In genomic region chr17:27405376-27406024, GRCm38 (mm10) we compare ENCODE assay signal across 18 mouse cellular contexts.
A peak's percentile ranks its signal among the peaks of the same experiment; 100 is the strongest.
DNase-seq lines count a peak whose midpoint lies in the region; ATAC-seq and TF ChIP-seq lines count a peak whose summit lies in the region.
"Had no signal": no experiment of that assay in that cellular context is flagged by ENCODE, and none has a peak within 500 bp of the region (broad histone marks: within the 10 kb centered on the region; RNA-seq: fewer than 3 reads in every experiment).

No protein-coding gene starts in this region.

- H3K4me1 ChIP-seq in kidney, adult 2 months (ENCODE audit: control insufficient read depth, insufficient read depth, low read length): no peaks in the 10 kb centered on the region
- no peaks in the 10 kb centered on the region for H3K4me1 ChIP-seq in lung, adult 2 months (ENCODE audit: control insufficient read depth, insufficient read depth, low read length)

- peak; percentile 46 for ATAC-seq in activated CD4-positive, CD25-positive, alpha-beta regulatory T cell, adult 4 months
- ATAC-seq: forebrain, embryonic 16.5 days; lung, postnatal 0 days had no signal

- no peaks in the 10 kb centered on the region for H3K27me3 ChIP-seq in splenic B cell, adult 2 months (ENCODE audit: control insufficient read depth, insufficient read depth, low read length, poor library complexity, severe bottlenecking)
- no peaks in the 10 kb centered on the region for H3K27me3 ChIP-seq in kidney, adult 2 months (replicated peaks; ENCODE audit: control insufficient read depth, insufficient read depth, low read length)
- H3K27me3 ChIP-seq: embryonic facial prominence, embryonic 15.5 days; kidney, embryonic 15.5 days; liver, embryonic 15.5 days had no signal

- no peak for TF ChIP-seq CTCF in kidney, adult 2 months (conservative IDR thresholded peaks at IDR 0.05; ENCODE audit: insufficient read depth, insufficient read length, low read depth, low read length)
- TF ChIP-seq CTCF in lung, adult 2 months (IDR thresholded peaks at IDR 0.05; ENCODE audit: insufficient read depth, low read length): no peak

- no peak overlapping the region for H3K27ac ChIP-seq in kidney, adult 2 months (ENCODE audit: insufficient read depth, low read depth, low read length)
- H3K27ac ChIP-seq: embryonic facial prominence, embryonic 15.5 days; kidney, embryonic 15.5 days; liver, embryonic 15.5 days had no signal

- 86% methylated on average over 19 of the region's 19 CpGs for WGBS in kidney, adult 2 months
- WGBS in lung, adult 2 months: 77% methylated on average over 19 of the region's 19 CpGs

- DNase-seq in spleen, adult 12 weeks (ENCODE audit: low spot score): peak; percentile 53
- no peak for DNase-seq in spleen, postnatal 14 days (ENCODE audit: low spot score in 2 of 2)
- DNase-seq in induced T-regulatory cell, adult 2 months (ENCODE audit: low read depth): peak; percentile 35
- DNase-seq in splenic B cell, adult 2 months (ENCODE audit: low read depth, low spot score): peak; percentile 59
- DNase-seq in kidney, postnatal 10 days: no peak
- DNase-seq in kidney, adult 2 months: no peak
- no peak for DNase-seq in lung, adult 2 months
- DNase-seq: embryo, embryonic 11 days; gastrocnemius, postnatal 25 days; midbrain, embryonic 14.5 days; retina, postnatal 1 day had no signal

- no peak for TF ChIP-seq POLR2A in kidney, adult 2 months (IDR thresholded peaks at IDR 0.05; ENCODE audit: low read depth, low read length)
- no peak for TF ChIP-seq POLR2A in lung, adult 2 months (IDR thresholded peaks at IDR 0.05; ENCODE audit: borderline replicate concordance, extremely low read depth, low read depth, low read length)

- no peaks in the 10 kb centered on the region for H3K36me3 ChIP-seq in splenic B cell, adult 2 months (ENCODE audit: control insufficient read depth, insufficient read depth, low read length, poor library complexity, severe bottlenecking)
- no peaks in the 10 kb centered on the region for H3K36me3 ChIP-seq in kidney, adult 2 months (ENCODE audit: control insufficient read depth, insufficient read depth, low read length)
- H3K36me3 ChIP-seq: embryonic facial prominence, embryonic 15.5 days; G1E; kidney, embryonic 15.5 days; liver, embryonic 15.5 days had no signal

- no peak overlapping the region for H3K4me3 ChIP-seq in kidney, adult 2 months (ENCODE audit: insufficient read depth, low read depth, low read length)
- H3K4me3 ChIP-seq in lung, adult 2 months (replicated peaks; ENCODE audit: extremely low read depth, low read depth, low read length): no peak overlapping the region
- H3K4me3 ChIP-seq: embryonic facial prominence, embryonic 15.5 days; kidney, embryonic 15.5 days; liver, embryonic 15.5 days had no signal

Comparison
In these comparisons a context has a peak if more than half of its experiments do, and no peak if none do; other contexts are left out.
1. DNase-seq: peak in spleen, adult 12 weeks (single experiment), induced T-regulatory cell, adult 2 months (single experiment) and splenic B cell, adult 2 months (single experiment); none in spleen, postnatal 14 days (0 of 2), kidney, postnatal 10 days (single experiment), kidney, adult 2 months (single experiment) and lung, adult 2 months (single experiment).